Mouse (Mus musculus) kidney, adult 18-20 months (tissue): Measurements from ENCODE around the gene AC141477.1.
A peak's percentile ranks its signal among the peaks of the same experiment; 100 is the strongest.

Source experiments
- DNase-seq: peaks from one replicate; pipeline ENCODE4 v3.0.0; 2021

Gene AC141477.1

GRCm38 (mm10) chr10:76392596-76392995 is 47.6 kb downstream of the AC141477.1 start:
- DNase-seq: no peak

GRCm38 (mm10) chr10:76391786-76392185 is 48.5 kb downstream of the AC141477.1 start:
- DNase-seq: peak; percentile 47

DNA sequence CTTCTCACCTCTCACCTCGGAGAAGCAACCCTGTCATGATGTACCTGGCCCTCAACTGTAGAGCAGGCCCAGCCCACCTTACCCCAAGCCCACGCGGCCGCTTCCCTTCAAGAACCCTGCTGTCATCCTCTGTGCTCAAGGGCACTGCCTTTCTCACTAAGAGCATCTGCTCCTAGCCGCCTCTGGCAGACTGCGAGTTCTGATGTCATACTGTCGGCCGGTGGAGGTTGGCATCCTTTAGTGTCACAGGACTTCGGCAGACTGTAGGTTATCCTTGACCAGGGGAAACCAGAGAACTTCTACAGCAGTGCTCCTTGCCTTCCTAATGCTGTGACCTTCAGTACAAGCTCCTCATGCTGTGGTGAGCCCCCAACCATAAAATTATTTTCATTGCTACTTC is 49.1 kb downstream of the AC141477.1 start:
- no peak for DNase-seq
